Mouse (Mus musculus): ENCODE data around the gene Ddx42. TPM values are rescaled to one million over a fixed set of nuclear protein-coding genes. Genes with fewer than 3 reads are reported as not detected.
A peak's percentile ranks its signal among the peaks of the same experiment; 100 is the strongest.

Gene Ddx42
- polyA plus RNA-seq, 1 experiment = 33.5 TPM

- Histone ChIP-seq H3K27ac (ENCODE audit: control insufficient read depth, insufficient read depth, low read depth, low read length, poor library complexity) (no peak overlapping the region), H3K4me3 (replicated peaks; ENCODE audit: control insufficient read depth, low read depth, low read length) (no peak overlapping the region), H3K4me1 (ENCODE audit: control insufficient read depth, insufficient read depth, low read length) (no peaks in the 10 kb centered on the region)
- 76% methylated on average over 8 of the region's 8 CpGs for WGBS
- no peak for TF ChIP-seq POLR2A (IDR thresholded peaks at IDR 0.05; ENCODE audit: borderline replicate concordance, control insufficient read depth, low read depth, low read length)
- no peak for TF ChIP-seq CTCF (IDR thresholded peaks at IDR 0.05; ENCODE audit: control insufficient read depth, insufficient read depth, low read length)
These were observed 67.4 kb downstream of the Ddx42 start for GRCm38 (mm10) chr11:106284126-106284525.

GRCm38 (mm10) chr11:106286206-106286605, 69.5 kb downstream of the Ddx42 start:
- WGBS = 84% methylated on average over 7 of the region's 7 CpGs
- no peak for TF ChIP-seq CTCF (IDR thresholded peaks at IDR 0.05; ENCODE audit: control insufficient read depth, insufficient read depth, low read length)
- no peak for TF ChIP-seq POLR2A (IDR thresholded peaks at IDR 0.05; ENCODE audit: borderline replicate concordance, control insufficient read depth, low read depth, low read length)
- H3K27ac ChIP-seq (ENCODE audit: control insufficient read depth, insufficient read depth, low read depth, low read length, poor library complexity) = no peak overlapping the region
- H3K4me1 ChIP-seq (ENCODE audit: control insufficient read depth, insufficient read depth, low read length) = no peaks in the 10 kb centered on the region
- no peak overlapping the region for H3K4me3 ChIP-seq (replicated peaks; ENCODE audit: control insufficient read depth, low read depth, low read length)

- Histone ChIP-seq H3K4me3 (replicated peaks; ENCODE audit: control insufficient read depth, low read depth, low read length) (no peak overlapping the region), H3K27ac (ENCODE audit: control insufficient read depth, insufficient read depth, low read depth, low read length, poor library complexity) (no peak overlapping the region), H3K4me1 (ENCODE audit: control insufficient read depth, insufficient read depth, low read length) (no peaks in the 10 kb centered on the region)
- TF ChIP-seq CTCF (IDR thresholded peaks at IDR 0.05; ENCODE audit: control insufficient read depth, insufficient read depth, low read length) (no peak), POLR2A (IDR thresholded peaks at IDR 0.05; ENCODE audit: borderline replicate concordance, control insufficient read depth, low read depth, low read length) (no peak)
- 86% methylated on average over 11 of the region's 11 CpGs for WGBS
These were observed 70.3 kb downstream of the Ddx42 start for GRCm38 (mm10) chr11:106286987-106287386.

GRCm38 (mm10) chr11:106289369-106289768, 72.6 kb downstream of the Ddx42 start:
- Histone ChIP-seq H3K4me1 (ENCODE audit: control insufficient read depth, insufficient read depth, low read length) (no peaks in the 10 kb centered on the region), H3K4me3 (replicated peaks; ENCODE audit: control insufficient read depth, low read depth, low read length) (no peak overlapping the region), H3K27ac (ENCODE audit: control insufficient read depth, insufficient read depth, low read depth, low read length, poor library complexity) (no peak overlapping the region)
- WGBS = 65% methylated on average over 8 of the region's 8 CpGs
- TF ChIP-seq CTCF (IDR thresholded peaks at IDR 0.05; ENCODE audit: control insufficient read depth, insufficient read depth, low read length) (peak; percentile 34; the same call in 1 of the 2 replicates), POLR2A (IDR thresholded peaks at IDR 0.05; ENCODE audit: borderline replicate concordance, control insufficient read depth, low read depth, low read length) (no peak)

GRCm38 (mm10) chr11:106290376-106290775, 73.7 kb downstream of the Ddx42 start:
- 88% methylated on average over 5 of the region's 5 CpGs for WGBS
- H3K27ac ChIP-seq (ENCODE audit: control insufficient read depth, insufficient read depth, low read depth, low read length, poor library complexity) = no peak overlapping the region

GRCm38 (mm10) chr11:106291861-106292260, 75.1 kb downstream of the Ddx42 start:
- Histone ChIP-seq H3K4me3 (replicated peaks; ENCODE audit: control insufficient read depth, low read depth, low read length) (no peak overlapping the region), H3K27ac (ENCODE audit: control insufficient read depth, insufficient read depth, low read depth, low read length, poor library complexity) (no peak overlapping the region), H3K4me1 (ENCODE audit: control insufficient read depth, insufficient read depth, low read length) (no peaks in the 10 kb centered on the region)
- 70% methylated on average over 2 of the region's 2 CpGs for WGBS
- TF ChIP-seq CTCF (IDR thresholded peaks at IDR 0.05; ENCODE audit: control insufficient read depth, insufficient read depth, low read length) = no peak
- no peak for TF ChIP-seq POLR2A (IDR thresholded peaks at IDR 0.05; ENCODE audit: borderline replicate concordance, control insufficient read depth, low read depth, low read length)

More at GRCm38 (mm10) chr11:106290376-106290775, 73.7 kb downstream of the Ddx42 start:
- Histone ChIP-seq H3K4me3 (replicated peaks; ENCODE audit: control insufficient read depth, low read depth, low read length) (no peak overlapping the region), H3K4me1 (ENCODE audit: control insufficient read depth, insufficient read depth, low read length) (no peaks in the 10 kb centered on the region)
- TF ChIP-seq POLR2A (IDR thresholded peaks at IDR 0.05; ENCODE audit: borderline replicate concordance, control insufficient read depth, low read depth, low read length) (no peak), CTCF (IDR thresholded peaks at IDR 0.05; ENCODE audit: control insufficient read depth, insufficient read depth, low read length) (no peak)

Other genes starting within 250 kb of the Ddx42 start
- gene Ace, start 249.0 kb upstream of the Ddx42 start, polyA plus RNA-seq (2011; ENCODE audit: insufficient read depth, insufficient read length, low replicate concordance, missing spikeins) = 1.8 and 3.9 TPM in 2 replicates
- gene Ace3, start 222.3 kb upstream of the Ddx42 start, polyA plus RNA-seq (2011; ENCODE audit: insufficient read depth, insufficient read length, low replicate concordance, missing spikeins) = not detected in 2 replicates
- not detected in 2 replicates for gene Kcnh6, start 208.8 kb upstream of the Ddx42 start, polyA plus RNA-seq (2011; ENCODE audit: insufficient read depth, insufficient read length, low replicate concordance, missing spikeins)
- gene Dcaf7, start 180.1 kb upstream of the Ddx42 start, polyA plus RNA-seq (2011; ENCODE audit: insufficient read depth, insufficient read length, low replicate concordance, missing spikeins) = 15.9 and 16.9 TPM in 2 replicates
- 6.6 and 11.8 TPM in 2 replicates for gene Taco1, start 150.9 kb upstream of the Ddx42 start, polyA plus RNA-seq (2011; ENCODE audit: insufficient read depth, insufficient read length, low replicate concordance, missing spikeins)
- 7.3 and 14.4 TPM in 2 replicates for gene Map3k3, start 132.3 kb upstream of the Ddx42 start, polyA plus RNA-seq (2011; ENCODE audit: insufficient read depth, insufficient read length, low replicate concordance, missing spikeins)
- gene Gm10840, start 56.1 kb upstream of the Ddx42 start, polyA plus RNA-seq (2011; ENCODE audit: insufficient read depth, insufficient read length, low replicate concordance, missing spikeins) = not detected in 2 replicates
- gene Limd2, start 56.1 kb upstream of the Ddx42 start, polyA plus RNA-seq (2011; ENCODE audit: insufficient read depth, insufficient read length, low replicate concordance, missing spikeins) = 45.8 and 98.2 TPM in 2 replicates
- 9.2 and 21.7 TPM in 2 replicates for gene Strada, start 14.8 kb upstream of the Ddx42 start, polyA plus RNA-seq (2011; ENCODE audit: insufficient read depth, insufficient read length, low replicate concordance, missing spikeins)
- 24.4 and 27.9 TPM in 2 replicates for gene Ccdc47, start 582 bp upstream of the Ddx42 start, polyA plus RNA-seq (2011; ENCODE audit: insufficient read depth, insufficient read length, low replicate concordance, missing spikeins)
- gene Ftsj3, start 39.2 kb downstream of the Ddx42 start, polyA plus RNA-seq (2011; ENCODE audit: insufficient read depth, insufficient read length, low replicate concordance, missing spikeins) = 27.2 and 48.5 TPM in 2 replicates
- gene Psmc5, start 39.2 kb downstream of the Ddx42 start, polyA plus RNA-seq (2011; ENCODE audit: insufficient read depth, insufficient read length, low replicate concordance, missing spikeins) = 74.3 and 96.0 TPM in 2 replicates
- gene Smarcd2, start 56.0 kb downstream of the Ddx42 start, polyA plus RNA-seq (2011; ENCODE audit: insufficient read depth, insufficient read length, low replicate concordance, missing spikeins) = 52.2 and 76.9 TPM in 2 replicates
- not detected in 2 replicates for gene Tcam1, start 59.7 kb downstream of the Ddx42 start, polyA plus RNA-seq (2011; ENCODE audit: insufficient read depth, insufficient read length, low replicate concordance, missing spikeins)
- gene Gh, start 84.9 kb downstream of the Ddx42 start, polyA plus RNA-seq (2011; ENCODE audit: insufficient read depth, insufficient read length, low replicate concordance, missing spikeins) = not detected in 2 replicates
- 130 and 270 TPM in 2 replicates for gene Cd79b, start 97.8 kb downstream of the Ddx42 start, polyA plus RNA-seq (2011; ENCODE audit: insufficient read depth, insufficient read length, low replicate concordance, missing spikeins)
- gene Scn4a, start 136.4 kb downstream of the Ddx42 start, polyA plus RNA-seq (2011; ENCODE audit: insufficient read depth, insufficient read length, low replicate concordance, missing spikeins) = 0.63 and 1.6 TPM in 2 replicates
- not detected in 2 replicates for gene Prr29, start 148.5 kb downstream of the Ddx42 start, polyA plus RNA-seq (2011; ENCODE audit: insufficient read depth, insufficient read length, low replicate concordance, missing spikeins)
- 6.2 and 23.4 TPM in 2 replicates for gene Icam2, start 171.1 kb downstream of the Ddx42 start, polyA plus RNA-seq (2011; ENCODE audit: insufficient read depth, insufficient read length, low replicate concordance, missing spikeins)

Data from bone marrow, adult 2 months (tissue).